Mouse (Mus musculus) gastrocnemius, postnatal 14 days (tissue): ENCODE measurements around the gene Mcl1. TPM values are rescaled to one million over a fixed set of nuclear protein-coding genes. Genes with fewer than 3 reads are reported as not detected.
A peak's percentile ranks its signal among the peaks of the same experiment; 100 is the strongest.
"Not testable (repeated sequence)": the region's sequence is repeated elsewhere in the genome, so short reads cannot be mapped to it uniquely, and the experiment has no call there.

ENCODE experiments used
- DNase-seq: peaks from one replicate; pipeline ENCODE4 v3.0.0; 2021; ENCODE audit warnings: mixed read lengths
- intact Hi-C: fragments of 180-260 bp; cut with DNase I; formaldehyde crosslinking; loops from one replicate; pipeline ENCODE4 v1.15.1; 2025; ENCODE audit warnings: low total_unique reads
- total RNA-seq, 2 experiments: library from RNA; stranded (reverse); gene quantifications; 2 replicates each; pipeline ENCODE4 v1.2.3; 2021

Gene Mcl1
- total RNA-seq, 2 experiments from 2014 or later: 98.8 to 124 TPM

DNA sequence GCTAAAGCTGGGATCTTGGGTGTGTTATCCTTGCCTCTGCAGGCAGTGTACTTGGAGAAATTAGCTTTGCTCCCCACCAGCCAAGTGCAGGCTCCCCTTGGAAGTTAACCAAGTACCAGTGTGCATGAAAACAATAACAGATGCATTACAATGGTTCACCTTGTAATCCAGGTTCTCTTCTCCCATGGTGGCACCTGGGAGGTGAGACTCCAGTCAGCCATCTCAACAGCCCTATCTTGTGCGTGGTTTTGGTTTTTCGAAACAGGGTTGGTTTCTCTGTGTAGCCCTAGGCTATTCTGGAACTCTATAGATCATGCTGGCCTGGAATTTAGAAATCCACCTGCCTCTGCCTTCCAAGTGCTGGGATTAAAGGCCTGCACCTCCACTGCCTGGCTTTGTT lies 4.9 kb downstream of the Mcl1 start:
- no peak for DNase-seq
- intact Hi-C loops: no loop called here

DNA sequence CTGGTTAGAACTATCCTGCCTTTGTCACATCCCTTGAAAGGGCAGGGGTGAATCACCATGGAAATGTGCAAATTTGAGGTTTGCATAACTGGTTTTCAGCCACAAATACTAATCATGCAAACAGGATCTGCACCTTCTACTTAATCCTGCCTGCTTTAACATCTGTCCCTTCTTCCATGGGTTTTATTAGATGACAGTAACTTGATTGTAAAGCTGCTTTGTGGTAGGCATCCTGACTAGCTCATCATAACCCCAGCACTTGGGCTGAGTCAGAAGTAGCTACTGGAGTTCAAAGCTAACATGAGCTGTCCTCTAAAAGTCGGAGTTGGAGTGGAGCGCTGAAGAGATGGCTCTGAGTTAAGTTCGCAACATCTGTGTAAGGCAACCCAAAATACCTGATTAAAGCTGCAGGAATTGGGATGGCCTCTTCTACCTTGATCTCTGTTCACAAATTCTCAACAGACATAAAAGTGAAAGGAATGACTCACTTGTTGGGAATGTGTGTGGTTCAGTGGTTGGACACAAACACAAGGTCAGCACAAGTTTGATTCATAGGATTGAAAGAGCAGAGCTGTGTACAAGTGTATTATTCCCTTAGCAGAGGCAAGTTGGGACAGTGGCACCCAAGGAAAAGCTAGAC lies 5.5 kb downstream of the Mcl1 start:
- DNase-seq: no peak

DNA sequence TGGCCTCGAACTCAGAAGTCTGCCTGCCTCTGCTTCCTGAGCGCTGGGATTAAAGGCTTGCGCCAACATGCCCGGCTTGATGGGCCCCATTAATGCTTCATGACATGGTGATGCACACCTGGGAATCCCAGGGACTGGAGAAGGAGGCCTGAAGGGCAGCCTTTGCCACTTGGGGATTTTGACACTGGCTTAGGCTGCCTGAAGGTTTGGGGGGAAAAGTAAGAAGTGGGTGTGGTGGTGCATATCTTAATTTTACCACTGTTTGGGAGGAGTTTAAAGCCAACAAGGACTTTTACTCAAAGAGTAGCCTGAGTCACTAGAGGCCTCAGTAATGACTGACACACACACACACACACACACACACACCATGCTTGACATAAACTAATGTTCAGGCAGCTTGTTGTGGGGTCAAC lies 6.4 kb downstream of the Mcl1 start:
- DNase-seq: no peak
- intact Hi-C loops: no loop called here

More for the DNA sequence above, 5.5 kb downstream of the Mcl1 start:
- intact Hi-C loops: no loop called here

DNA sequence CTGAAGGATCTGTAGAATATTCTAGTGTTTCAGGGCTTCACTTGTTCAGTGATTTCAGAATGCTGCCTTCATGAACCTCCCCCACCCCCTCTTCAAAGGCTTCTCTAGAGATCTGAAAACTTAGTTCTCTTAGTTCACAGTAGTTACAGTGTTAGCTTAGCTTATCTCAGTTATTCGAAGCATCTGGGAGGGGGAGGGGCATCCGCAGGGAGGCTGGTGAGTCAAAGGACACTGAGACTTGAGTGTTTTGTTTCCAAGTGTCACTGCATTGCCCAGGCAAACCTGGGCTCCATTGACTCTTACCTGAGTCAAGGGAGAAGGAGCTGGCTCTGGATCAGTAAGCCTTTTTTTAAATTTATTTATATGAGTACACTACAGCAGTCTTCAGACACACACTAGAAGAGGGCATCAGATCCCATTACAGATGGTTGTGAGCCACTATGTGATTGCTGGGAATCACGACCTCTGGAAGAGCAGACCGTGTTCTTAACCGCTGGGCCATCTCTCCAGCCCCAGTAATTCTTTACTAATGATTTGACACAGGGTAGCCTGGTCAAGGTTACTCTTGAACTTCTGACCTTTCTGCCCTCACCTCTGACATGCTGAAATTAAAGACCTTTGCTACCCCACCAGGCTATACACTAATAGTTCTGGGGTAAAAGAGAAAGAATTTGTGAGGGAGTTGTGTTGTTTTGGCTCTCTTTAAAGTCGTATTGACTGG lies 7.7 kb downstream of the Mcl1 start:
- no peak for DNase-seq
- intact Hi-C loops: no loop called here

DNA sequence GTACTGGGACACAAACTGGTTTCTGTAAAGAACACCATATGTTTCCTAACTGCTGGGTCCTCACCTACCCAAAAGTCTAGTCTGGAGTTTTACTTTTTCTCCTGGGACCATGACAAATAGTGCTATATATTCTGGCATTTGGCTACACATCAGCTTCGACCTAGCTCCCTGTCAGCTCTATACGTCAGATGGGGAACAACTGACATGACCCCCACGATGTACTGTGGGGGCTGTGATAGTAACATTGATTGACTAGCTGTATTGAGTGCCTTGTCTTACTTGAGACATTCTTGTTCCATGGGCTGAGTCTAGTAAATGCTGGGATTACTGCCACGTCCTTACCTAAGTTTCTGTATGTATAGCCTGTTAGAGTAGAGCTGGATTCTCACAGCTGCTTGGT lies 8.9 kb downstream of the Mcl1 start:
- no peak for DNase-seq

DNA sequence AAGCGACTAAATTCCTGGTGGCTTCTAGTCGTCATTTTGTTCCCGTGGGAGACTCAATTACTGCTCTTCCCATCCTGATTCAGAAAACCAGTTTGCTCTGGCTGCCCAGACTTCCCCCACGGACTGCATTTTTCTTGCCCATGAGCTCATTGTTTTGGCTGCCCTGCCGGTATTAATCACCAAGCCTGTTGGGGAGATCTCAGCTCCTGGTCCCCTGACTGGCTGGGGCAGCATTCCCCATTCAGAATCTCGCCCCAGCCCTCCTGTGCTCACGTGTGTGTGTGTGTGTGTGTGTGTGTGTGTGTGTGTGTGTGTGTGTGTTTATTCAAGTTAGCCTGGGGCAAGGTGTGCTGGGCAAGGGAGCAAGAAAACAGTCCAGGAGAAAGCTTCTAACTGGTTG lies 9.4 kb downstream of the Mcl1 start:
- intact Hi-C loops: no loop called here
- DNase-seq: peak; percentile 62

More for the DNA sequence above, 8.9 kb downstream of the Mcl1 start:
- intact Hi-C loops: no loop called here

DNA sequence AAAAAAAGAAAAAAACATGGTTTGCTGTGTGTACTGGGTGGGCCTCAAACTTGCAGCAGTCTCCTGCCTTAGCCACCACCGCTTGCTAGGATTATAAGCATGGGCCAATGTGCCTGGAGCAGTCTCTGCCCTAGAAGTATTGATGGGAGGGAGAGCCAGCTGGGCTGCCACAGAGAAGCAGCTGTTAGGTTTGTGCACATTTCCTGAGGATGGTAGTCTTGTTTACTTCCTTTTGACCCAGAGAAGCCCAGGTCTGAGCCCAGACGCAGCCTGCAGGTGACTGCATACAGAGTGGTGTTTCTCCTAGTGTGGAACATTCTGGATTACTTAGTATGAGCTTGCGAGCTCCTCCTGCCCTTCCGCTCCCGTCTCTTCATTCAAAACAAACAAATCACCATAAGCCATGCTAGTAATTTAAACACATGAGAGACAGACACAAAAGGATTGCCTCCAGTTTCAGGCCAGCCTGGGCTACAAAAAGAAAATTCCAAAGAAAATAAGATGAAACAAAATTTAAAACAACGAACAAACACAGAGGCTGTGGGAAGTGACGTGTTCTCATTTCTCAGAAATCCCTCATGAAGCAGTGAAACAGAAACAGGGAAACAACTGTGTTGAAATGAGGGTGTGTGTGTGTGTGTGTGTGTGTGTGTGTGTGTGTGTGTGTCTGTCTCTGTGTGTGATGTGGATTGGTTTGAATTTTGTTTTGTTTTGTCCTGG lies 10.2 kb downstream of the Mcl1 start:
- intact Hi-C loops: no loop called here
- no peak for DNase-seq

DNA sequence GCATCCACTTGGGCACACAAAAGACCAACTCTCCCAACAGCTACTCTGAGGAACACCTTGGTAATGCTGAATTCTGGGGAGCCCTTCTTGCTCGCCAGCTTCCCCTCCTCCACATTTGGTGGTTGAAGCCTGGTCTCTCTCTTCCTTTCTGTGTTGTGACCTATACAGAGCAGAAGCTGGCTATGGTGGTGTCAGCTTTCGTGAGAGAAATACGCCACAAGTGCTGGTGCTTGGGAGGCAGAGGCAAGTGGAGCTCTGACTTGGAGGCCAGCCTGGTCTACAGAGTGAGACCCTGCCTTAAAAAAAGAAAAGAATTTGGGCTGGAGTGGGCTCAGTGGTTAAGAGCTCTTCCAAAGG lies 10.7 kb downstream of the Mcl1 start:
- intact Hi-C loops: no loop called here
- no peak for DNase-seq

DNA sequence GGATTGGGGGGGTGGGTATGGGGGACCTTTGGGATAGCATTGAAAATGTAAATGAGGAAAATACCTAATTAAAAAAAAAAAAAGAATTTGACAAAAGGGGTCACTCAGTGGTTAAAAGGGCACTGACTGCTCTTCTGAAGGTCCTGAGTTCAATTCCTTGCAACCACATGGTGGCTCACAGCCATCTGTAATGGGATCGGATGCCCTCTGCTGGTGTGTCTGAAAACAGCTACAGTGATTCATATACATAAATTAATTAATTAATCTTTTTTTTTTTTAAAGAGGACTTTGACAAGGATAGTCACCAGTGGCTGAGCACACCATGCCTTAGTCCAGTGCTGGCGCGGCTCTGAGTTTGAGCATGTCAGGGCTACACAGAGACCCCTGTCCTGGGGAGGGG lies 11.8 kb downstream of the Mcl1 start:
- intact Hi-C loops, DNase-seq: not testable (repeated sequence)

DNA sequence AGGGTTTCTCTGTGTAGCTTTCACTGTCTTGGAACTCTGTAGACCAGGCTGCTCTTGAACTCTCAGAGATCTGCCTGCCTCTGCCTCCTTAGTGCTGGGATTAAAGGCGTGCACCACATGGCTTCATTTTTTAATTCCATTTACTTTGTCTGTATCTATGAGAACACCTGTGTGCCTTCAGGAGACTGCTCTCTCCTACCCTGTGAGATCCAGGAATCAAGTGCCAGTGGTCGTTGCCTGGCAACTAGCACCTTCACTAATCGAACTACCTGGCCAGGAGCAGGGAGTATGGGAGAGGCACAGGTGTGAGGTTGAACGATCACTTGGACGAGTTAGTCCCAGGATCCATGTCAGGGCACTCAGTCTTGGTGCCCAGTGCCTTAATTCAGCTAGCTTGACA lies 12.6 kb downstream of the Mcl1 start:
- DNase-seq: no peak
- intact Hi-C loops: no loop called here

DNA sequence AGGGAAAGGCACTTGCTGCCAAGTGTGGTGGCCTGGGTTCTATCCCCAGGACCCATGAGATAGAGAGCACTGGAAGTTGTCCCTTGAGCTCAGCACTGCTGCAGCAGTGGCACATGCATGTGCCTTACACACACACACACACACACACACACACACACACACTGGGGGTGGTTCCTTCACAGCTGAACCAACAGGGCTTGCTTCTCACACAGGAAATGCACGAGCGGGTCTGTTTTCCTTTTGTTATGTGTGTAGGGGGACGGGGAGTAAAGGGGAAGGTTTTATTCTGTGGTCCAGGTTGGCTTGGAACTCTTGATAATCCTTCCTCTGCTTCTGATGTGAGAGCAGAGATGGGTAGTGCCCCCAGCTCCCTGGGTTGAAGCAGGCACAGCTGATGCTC lies 13.9 kb downstream of the Mcl1 start:
- no peak for DNase-seq
- intact Hi-C loops: no loop called here

DNA sequence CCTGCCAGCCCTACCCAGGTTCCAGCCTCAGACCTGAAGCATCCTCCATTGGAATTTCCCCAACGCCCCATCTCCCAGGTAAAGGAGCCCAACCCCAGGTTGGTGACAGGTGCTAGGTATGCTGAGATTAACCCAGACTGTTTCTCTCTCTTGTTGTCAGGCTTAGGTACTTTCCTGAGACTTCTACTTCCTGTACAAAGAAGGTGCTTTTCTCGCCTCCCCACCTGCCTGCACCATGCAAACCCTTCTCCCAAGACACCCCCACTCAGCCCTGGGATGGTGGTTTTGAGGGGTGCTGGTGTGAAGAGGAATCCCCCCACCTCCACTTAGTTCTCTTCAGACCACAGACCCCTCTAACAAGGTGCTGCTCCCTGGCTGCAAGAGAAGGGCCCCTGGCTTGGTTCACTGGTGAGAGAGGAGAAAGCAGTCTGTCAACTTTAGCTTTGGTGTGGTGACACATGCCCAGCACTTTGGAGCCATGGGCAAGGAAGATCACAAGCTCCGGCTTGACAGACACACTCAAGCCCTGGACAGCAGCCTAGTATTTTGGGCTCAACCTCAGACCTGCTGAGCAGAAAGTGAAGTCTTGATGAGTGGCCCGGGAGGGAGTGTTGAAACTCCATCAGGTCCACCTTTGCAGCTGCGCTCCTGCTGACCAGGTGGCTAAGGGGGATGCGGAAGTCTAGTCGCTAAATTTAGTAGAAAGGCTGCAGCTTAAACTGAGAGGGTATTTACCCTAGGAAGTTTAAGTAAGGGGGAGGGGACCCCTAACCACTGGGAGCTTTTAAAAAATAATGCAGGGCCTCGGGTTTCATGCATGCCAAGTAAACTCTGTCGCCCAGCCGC lies 14.5 kb downstream of the Mcl1 start:
- no peak for DNase-seq
- intact Hi-C loops: no loop called here

DNA sequence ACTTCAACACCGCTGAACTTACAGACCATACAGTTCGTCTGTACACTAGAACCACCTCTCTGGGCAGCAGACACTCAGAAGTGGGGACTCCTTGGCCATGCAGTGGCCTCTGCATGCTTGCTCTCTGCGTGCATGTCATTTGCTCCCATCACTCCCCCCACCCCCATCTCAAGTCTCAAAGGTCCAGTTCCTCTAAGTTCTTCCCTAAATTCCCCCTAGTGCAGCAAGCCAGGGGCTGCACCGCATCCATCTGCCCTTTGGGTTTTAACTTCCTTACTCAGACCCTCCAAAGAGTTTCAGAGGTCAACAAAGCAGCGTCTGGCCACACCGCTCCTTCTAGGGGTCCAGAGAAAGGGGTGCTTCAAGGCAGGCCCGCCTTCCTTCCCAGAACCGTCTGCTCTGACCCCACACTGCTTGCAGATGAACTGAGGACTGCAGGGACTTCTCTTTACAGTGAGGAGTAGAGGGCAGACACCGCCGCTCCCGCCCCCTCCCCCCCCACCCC lies 15.2 kb downstream of the Mcl1 start:
- intact Hi-C loops: no loop called here
- no peak for DNase-seq

DNA sequence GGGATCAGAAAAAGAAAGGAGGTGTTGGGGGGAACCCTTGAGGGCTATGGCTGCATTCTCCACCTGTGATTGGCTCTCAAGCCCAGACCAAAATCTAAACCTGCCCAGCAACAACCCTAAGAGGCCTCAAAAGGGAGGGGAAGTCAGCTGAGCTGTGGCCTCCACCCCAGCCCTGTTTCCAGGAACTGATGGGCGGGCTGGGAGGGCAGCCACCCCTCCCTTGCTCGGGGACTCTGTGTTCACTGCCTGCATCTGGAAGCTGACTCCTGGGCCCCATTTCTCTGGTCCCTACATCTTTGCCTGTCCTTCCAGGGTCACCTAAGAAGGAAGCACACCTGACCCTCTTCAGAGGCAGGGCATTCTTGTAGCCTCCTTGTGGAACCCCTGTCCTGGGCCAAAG lies 15.6 kb downstream of the Mcl1 start:
- DNase-seq: peak; percentile 85
- intact Hi-C loops: no loop called here

DNA sequence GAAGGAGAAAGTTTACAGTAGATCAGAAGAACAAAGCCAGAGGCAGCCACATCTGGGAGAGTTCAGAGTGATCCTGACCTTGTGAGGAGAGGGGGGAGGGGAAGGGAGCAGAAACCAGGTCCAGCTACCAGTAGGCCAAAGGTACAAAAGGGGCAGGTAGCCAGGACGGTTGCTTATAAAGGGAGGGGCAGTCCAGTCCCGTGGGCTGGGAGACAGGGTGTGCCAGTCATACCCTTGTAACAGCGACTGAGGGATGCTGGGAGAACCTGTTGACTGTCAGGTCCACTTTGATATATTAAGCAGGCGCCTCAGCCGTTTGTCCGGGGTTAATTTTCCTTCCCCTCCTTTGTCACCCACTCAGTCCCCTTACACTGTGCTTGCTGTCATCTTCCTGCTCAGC lies 16.2 kb downstream of the Mcl1 start:
- intact Hi-C loops: no loop called here

DNA sequence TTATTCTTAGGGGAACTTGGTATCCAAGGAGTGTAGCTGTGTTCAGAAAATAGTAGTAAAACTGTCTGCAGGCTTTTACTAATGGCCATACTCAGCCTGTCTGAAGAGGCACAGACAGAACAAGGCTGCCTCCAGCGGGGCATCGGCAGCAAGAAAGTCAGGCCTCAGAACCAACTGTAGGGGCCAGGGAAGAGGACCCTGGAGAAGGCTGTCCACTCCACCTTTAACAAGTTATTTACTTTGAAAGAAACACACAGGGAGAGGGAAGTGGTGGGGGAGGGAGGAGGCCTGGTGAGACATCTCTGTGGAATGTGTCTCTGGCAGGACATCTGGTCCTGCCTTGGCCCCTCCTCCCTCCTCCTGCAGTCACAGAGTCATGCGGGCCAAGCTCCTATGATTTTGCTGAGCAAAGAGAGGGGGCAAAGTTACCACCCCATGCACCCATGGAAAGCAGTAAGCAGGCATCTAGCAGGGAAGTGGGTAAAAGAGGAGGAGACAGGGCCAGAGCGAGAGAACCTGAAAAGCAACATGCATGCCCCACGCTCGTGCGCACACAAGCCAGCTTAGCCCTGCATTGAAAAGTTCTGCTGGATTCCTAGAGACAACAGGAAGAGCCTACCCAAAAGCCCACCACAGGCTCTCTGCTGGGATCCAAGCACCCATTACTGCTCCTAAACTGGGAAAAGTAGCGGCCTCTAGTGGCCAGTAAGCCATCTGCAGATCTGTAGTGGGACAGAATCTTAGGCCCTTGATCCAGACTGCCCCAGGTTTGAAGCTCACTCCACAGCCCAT lies 16.9 kb downstream of the Mcl1 start:
- peak; percentile 85 for DNase-seq
- intact Hi-C loops: no loop called here

More for the DNA sequence above, 16.2 kb downstream of the Mcl1 start:
- DNase-seq: peak; percentile 38

DNA sequence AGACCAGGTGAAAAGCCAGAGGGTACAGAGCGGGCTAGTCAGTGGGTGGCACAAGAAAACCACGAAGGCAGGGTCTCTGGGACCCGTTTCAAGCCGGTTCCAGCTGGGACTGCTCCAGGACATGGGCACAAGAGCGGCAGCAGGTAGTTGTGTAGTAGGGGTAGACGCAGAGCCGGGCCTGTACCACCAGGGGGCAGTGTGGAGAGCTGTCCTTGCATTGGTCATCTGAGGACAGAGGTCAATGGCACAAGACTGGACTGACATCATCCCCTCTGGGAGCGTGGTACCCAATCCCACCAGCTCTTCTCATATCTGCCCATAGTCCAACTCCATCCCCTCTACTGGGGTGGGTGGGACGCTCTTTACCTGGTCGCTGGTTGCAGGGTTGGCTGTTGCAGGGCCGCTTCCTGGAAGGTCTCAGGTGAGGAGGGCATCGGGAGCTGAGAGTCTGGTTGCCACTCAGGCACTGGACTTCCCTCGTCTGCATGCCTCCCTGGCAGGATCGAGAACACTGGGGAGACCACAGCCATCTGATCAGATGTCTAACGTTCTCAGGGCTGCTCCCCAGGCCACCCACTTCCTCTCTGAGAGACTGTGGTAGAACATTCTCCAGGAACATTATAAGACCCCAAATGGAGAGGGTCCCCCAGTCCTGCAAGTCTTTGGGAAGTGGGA lies 18.3 kb downstream of the Mcl1 start:
- intact Hi-C loops: no loop called here
- peak; percentile 82 for DNase-seq

DNA sequence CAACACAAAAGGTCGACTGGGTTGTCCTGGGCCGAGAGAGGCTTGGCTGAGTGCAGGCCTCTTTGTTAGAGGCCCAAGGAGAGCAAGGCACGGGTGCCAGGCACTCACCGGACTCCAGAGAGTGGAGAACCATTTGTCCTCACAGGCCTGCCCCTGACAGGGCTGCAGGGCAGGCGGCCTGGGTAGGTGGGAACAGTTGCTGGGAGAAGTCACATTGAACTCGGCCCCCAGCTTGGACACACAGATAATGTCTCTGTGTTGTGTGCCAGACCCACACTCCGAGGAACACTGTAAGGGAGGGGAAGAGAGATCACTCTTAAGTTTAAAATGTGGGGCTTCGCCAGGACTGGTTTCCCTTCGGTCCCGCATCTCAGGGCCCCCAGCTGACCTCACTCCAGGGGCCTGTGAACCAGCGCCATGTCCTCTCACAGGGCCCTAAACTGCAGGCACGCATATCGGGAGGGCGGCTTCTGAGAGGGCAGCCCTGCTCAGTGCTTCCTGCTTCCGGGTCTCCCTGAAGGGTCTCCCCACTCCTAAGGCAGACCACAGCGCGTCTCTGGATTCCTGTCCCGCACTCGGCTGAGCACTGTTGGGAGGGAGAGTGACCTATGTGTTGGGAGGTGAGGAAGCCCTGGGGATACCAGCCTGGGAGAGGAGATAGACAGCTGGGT lies 19.0 kb downstream of the Mcl1 start:
- intact Hi-C loops: no loop called here
- no peak for DNase-seq
